Comparison of ENCODE assay signal across 8 mouse cellular contexts in genomic region chr1:57429786-57430483, GRCm38 (mm10). TPM values are rescaled to one million over a fixed set of nuclear protein-coding genes. Genes with fewer than 3 reads are reported as not detected.
DNase-seq lines count a peak whose midpoint lies in the region; ATAC-seq and TF ChIP-seq lines count a peak whose summit lies in the region.

No protein-coding gene starts in this region.

- H3K4me3 ChIP-seq in lung, postnatal 0 days (ENCODE audit: low read depth, low read length): no peak overlapping the region
- peak overlapping the region; percentile 16; the same call in 1 of the 2 replicates for H3K4me3 ChIP-seq in embryonic facial prominence, embryonic 15.5 days (replicated peaks)
- no peak overlapping the region; the same call in 1 of the 2 replicates for H3K4me3 ChIP-seq in left cerebral cortex, adult 2 months

- H3K4me1 ChIP-seq in lung, postnatal 0 days (ENCODE audit: insufficient read depth, low read depth, low read length): no peaks in the 10 kb centered on the region
- peaks cover 23% of the 10 kb centered on the region for H3K4me1 ChIP-seq in embryonic facial prominence, embryonic 15.5 days

- peak overlapping the region; percentile 39 for H3K4me2 ChIP-seq in lung, postnatal 0 days (replicated peaks; ENCODE audit: low read depth, low read length)
- H3K4me2 ChIP-seq in embryonic facial prominence, embryonic 15.5 days (replicated peaks): peak overlapping the region; percentile 42

- no peaks in the 10 kb centered on the region for H3K9me3 ChIP-seq in lung, postnatal 0 days (ENCODE audit: low read length)
- no peaks in the 10 kb centered on the region for H3K9me3 ChIP-seq in embryonic facial prominence, embryonic 15.5 days (replicated peaks)

- H3K27me3 ChIP-seq in lung, postnatal 0 days (replicated peaks; ENCODE audit: insufficient read depth, low read length): no peaks in the 10 kb centered on the region
- no peaks in the 10 kb centered on the region for H3K27me3 ChIP-seq in embryonic facial prominence, embryonic 15.5 days

- H3K36me3 ChIP-seq in lung, postnatal 0 days (ENCODE audit: insufficient read depth, low read length): no peaks in the 10 kb centered on the region
- H3K36me3 ChIP-seq in embryonic facial prominence, embryonic 15.5 days: no peaks in the 10 kb centered on the region

- TF ChIP-seq EP300 in lung, postnatal 0 days (IDR thresholded peaks at IDR 0.05): no peak

- WGBS in lung, postnatal 0 days: 7% methylated on average over 12 of the region's 12 CpGs
- 3% methylated on average over 12 of the region's 12 CpGs for WGBS in embryonic facial prominence, embryonic 15.5 days

- no peak for TF ChIP-seq CTCF in lung, postnatal 0 days (IDR thresholded peaks at IDR 0.05)
- TF ChIP-seq CTCF in left cerebral cortex, adult 2 months (IDR thresholded peaks at IDR 0.05): no peak

- peak; percentile 41 for DNase-seq in lung, postnatal 0 days (ENCODE audit: low spot score)
- no peak for DNase-seq in lung, postnatal 36 days
- peak; percentile 15 for DNase-seq in heart, postnatal 25 days (ENCODE audit: low spot score)
- no peak for DNase-seq in spleen, postnatal 10 days (ENCODE audit: low spot score in 2 of 2)
- DNase-seq in B cell, adult 2 months: no peak
- no peak for DNase-seq in left cerebral cortex, adult 2 months (ENCODE audit: extremely low spot score in 1 of 2, low spot score in 2 of 2)

- H3K9ac ChIP-seq in lung, postnatal 0 days (replicated peaks; ENCODE audit: low read depth): no peak overlapping the region
- H3K9ac ChIP-seq in embryonic facial prominence, embryonic 15.5 days: peak overlapping the region; percentile 13; the same call in 1 of the 2 replicates

- ATAC-seq in lung, postnatal 0 days: peak; percentile 35
- ATAC-seq in embryonic facial prominence, embryonic 15.5 days (ENCODE audit: insufficient number of reproducible peaks, low FRiP score, low TSS enrichment, low read depth): no peak
- ATAC-seq in megakaryocyte, adult 5-6 weeks (ENCODE audit: poor library complexity, severe bottlenecking): peak; percentile 54

- intact Hi-C loops in heart, postnatal 25 days (cut with DNase I): loop anchor here (2.0 to 10.0 kb wide), 7 partner anchors 347 to 865 kb away; no protein-coding TSS in a partner anchor
- intact Hi-C loops in left cerebral cortex, adult 2 months (cut with DNase I): loop anchor here (1.0 to 10.0 kb wide), 6 partner anchors 345 to 685 kb away; partner anchors contain the start of genes Aox3 and Spats2l

- H3K27ac ChIP-seq in lung, postnatal 0 days (ENCODE audit: low read length): no peak overlapping the region
- peak overlapping the region; percentile 63; the same call in 1 of the 2 replicates for H3K27ac ChIP-seq in embryonic facial prominence, embryonic 15.5 days (replicated peaks)
- no peak overlapping the region for H3K27ac ChIP-seq in left cerebral cortex, adult 2 months

RNA-seq across cellular contexts. Expression of gene Tyw5, which starts 23.0 kb away (rescaled TPM):
- 20.5 and 26.9 TPM in 2 replicates for polyA plus RNA-seq in lung, postnatal 0 days (2015; fragmentation: Nextera tagmentation; extraction: Ambion mirVana)
- 24.4 and 31.1 TPM in 2 replicates for polyA plus RNA-seq in embryonic facial prominence, embryonic 15.5 days (2015; fragmentation: Nextera tagmentation; extraction: Ambion mirVana)
- 1 to 10 TPM; 5.4 to 5.5 TPM for total RNA-seq in heart, postnatal 25 days (2021)
- 23.3 and 24.0 TPM in 2 replicates for total RNA-seq in megakaryocyte, adult 5-6 weeks (2015)
- total RNA-seq in megakaryocyte, adult 5-6 weeks (2017): 12.0 and 28.7 TPM in 2 replicates
- total RNA-seq in left cerebral cortex, adult 2 months (2021): 10 to 100 TPM; 28.6 to 30.3 TPM

RNA-seq across cellular contexts. Expression of gene Maip1, which starts 23.8 kb away (rescaled TPM):
- 10.9 and 11.9 TPM in 2 replicates for polyA plus RNA-seq in lung, postnatal 0 days (2015; fragmentation: Nextera tagmentation; extraction: Ambion mirVana)
- polyA plus RNA-seq in embryonic facial prominence, embryonic 15.5 days (2015; fragmentation: Nextera tagmentation; extraction: Ambion mirVana): 15.3 and 16.2 TPM in 2 replicates
- 10 to 100 TPM; 10.8 to 10.9 TPM for total RNA-seq in heart, postnatal 25 days (2021)
- 7.3 and 12.1 TPM in 2 replicates for total RNA-seq in megakaryocyte, adult 5-6 weeks (2015)
- 7.2 and 8.4 TPM in 2 replicates for total RNA-seq in megakaryocyte, adult 5-6 weeks (2017)
- total RNA-seq in left cerebral cortex, adult 2 months (2021): 10 to 100 TPM; 11.5 to 11.9 TPM

RNA-seq across cellular contexts. Expression of gene 1700066M21Rik, which starts 52.5 kb away (rescaled TPM):
- 5.3 and 6.3 TPM in 2 replicates for polyA plus RNA-seq in lung, postnatal 0 days (2015; fragmentation: Nextera tagmentation; extraction: Ambion mirVana)
- polyA plus RNA-seq in embryonic facial prominence, embryonic 15.5 days (2015; fragmentation: Nextera tagmentation; extraction: Ambion mirVana): 14.7 and 15.8 TPM in 2 replicates
- 1 to 10 TPM; 2.0 to 2.6 TPM for total RNA-seq in heart, postnatal 25 days (2021)
- total RNA-seq in megakaryocyte, adult 5-6 weeks (2015): 22.5 and 23.5 TPM in 2 replicates
- total RNA-seq in megakaryocyte, adult 5-6 weeks (2017): 16.7 and 20.6 TPM in 2 replicates
- total RNA-seq in left cerebral cortex, adult 2 months (2021): 10 to 100 TPM; 21.3 to 21.8 TPM

Comparison
In these comparisons a context has a peak if more than half of its experiments do, and no peak if none do; other contexts are left out.
1. DNase-seq: peak in lung, postnatal 0 days (single experiment) and heart, postnatal 25 days (single experiment); none in lung, postnatal 36 days (single experiment), spleen, postnatal 10 days (0 of 2), B cell, adult 2 months (0 of 2) and left cerebral cortex, adult 2 months (0 of 2).
2. RNA of gene 1700066M21Rik, which starts 52.5 kb away (total RNA-seq): 16.7 to 23.5 TPM in megakaryocyte, adult 5-6 weeks and 21.3 to 21.8 TPM in left cerebral cortex, adult 2 months; 2.0 to 2.6 TPM in heart, postnatal 25 days; every median in the first group is over 4 times any median in the second.